Mouse (Mus musculus) liver, postnatal 0 days (tissue): ENCODE results near the gene Rad52.

Experiments used
- CTCF ChIP-seq: sonication (generic); IDR thresholded peaks from 2 replicates; pipeline ENCODE4 v1.5.1; 2016; ENCODE audit warnings: antibody characterized with exemption, low read depth
- EP300 ChIP-seq: IDR thresholded peaks from 2 replicates; pipeline ENCODE4 v1.6.1; 2016; ENCODE audit warnings: antibody characterized with exemption, low read depth, mild to moderate bottlenecking

DNA sequence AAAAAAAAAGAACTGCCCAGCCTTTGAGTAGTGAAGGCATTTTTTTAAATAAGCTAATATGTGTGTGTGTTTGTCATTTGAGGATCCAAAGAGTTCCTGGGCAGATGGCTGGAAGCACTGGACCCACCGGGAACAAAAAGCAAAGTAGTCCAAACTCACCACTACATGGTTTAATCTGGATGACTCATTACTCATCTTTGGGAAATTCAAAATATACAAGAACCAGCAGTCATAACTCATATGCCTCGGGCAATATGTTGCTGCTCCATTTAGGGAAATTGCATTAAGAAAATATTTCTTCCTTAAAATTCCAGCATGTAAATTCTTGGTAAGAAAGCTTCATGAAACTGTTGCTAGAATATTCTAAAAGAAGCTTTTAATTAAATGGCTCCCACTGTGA, 42.3 kb upstream of the Rad52 start:
- TF ChIP-seq CTCF (no peak), EP300 (no peak)
